Mouse (Mus musculus) hindbrain, embryonic 12.5 days (tissue): ENCODE data around the gene Nek9. TPM values are rescaled to one million over a fixed set of nuclear protein-coding genes. Genes with fewer than 3 reads are reported as not detected.
A peak's percentile ranks its signal among the peaks of the same experiment; 100 is the strongest.
"Not testable (repeated sequence)": the region's sequence is repeated elsewhere in the genome, so short reads cannot be mapped to it uniquely, and the experiment has no call there.

Experiments
- ATAC-seq: fragments of 200-750 bp; cut with Nextera tagmentation; 2 replicates; pipeline ENCODE4 v1.8.0; 2017; ENCODE audit warnings: moderate TSS enrichment; ENCODE audit not compliant: low FRiP score
- H3K27ac ChIP-seq: fragments of 300-500 bp; sonication (generic); 2 replicates; pipeline ENCODE4 v1.5.1; 2016; ENCODE audit warnings: mild to moderate bottlenecking
- H3K27me3 ChIP-seq: fragments of 300-500 bp; sonication (generic); 2 replicates; pipeline ENCODE4 v1.6.1; 2016; ENCODE audit warnings: mild to moderate bottlenecking
- H3K36me3 ChIP-seq: fragments of 300-500 bp; sonication (generic); 2 replicates; pipeline ENCODE4 v1.6.1; 2016; ENCODE audit warnings: mild to moderate bottlenecking
- H3K4me1 ChIP-seq: fragments of 300-500 bp; sonication (generic); 2 replicates; pipeline ENCODE4 v1.6.1; 2016
- H3K4me2 ChIP-seq: fragments of 300-500 bp; sonication (generic); replicated peaks from 2 replicates; pipeline ENCODE4 v1.6.1; 2016; ENCODE audit warnings: mild to moderate bottlenecking
- H3K4me3 ChIP-seq: fragments of 300-500 bp; sonication (generic); 2 replicates; pipeline ENCODE4 v1.5.1; 2016; ENCODE audit warnings: mild to moderate bottlenecking
- H3K9ac ChIP-seq: fragments of 300-500 bp; sonication (generic); 2 replicates; pipeline ENCODE4 v1.6.1; 2016; ENCODE audit warnings: mild to moderate bottlenecking, moderate library complexity
- H3K9me3 ChIP-seq: fragments of 300-500 bp; sonication (generic); replicated peaks from 2 replicates; pipeline ENCODE4 v1.6.1; 2016; ENCODE audit warnings: mild to moderate bottlenecking
- WGBS: fragments of 180-500 bp; shearing (Covaris S2); methylation state at CpG from one replicate; pipeline ENCODE4 v1.1.7; 2016; 5-methylcytosine and 5-hydroxymethylcytosine counted together
- polyA plus RNA-seq: library from polyadenylated mRNA; unstranded; fragments of >200 nt; fragmentation: Nextera tagmentation; extraction: Ambion mirVana; gene quantifications from 2 replicates; pipeline ENCODE4 v1.2.1, GENCODE M21; 2016

Gene Nek9
- polyA plus RNA-seq, 1 experiment from 2014 or later: 26.7 TPM

- Histone ChIP-seq H3K4me2 (no peak overlapping the region), H3K27ac (no peak overlapping the region), H3K36me3 (no peaks in the 10 kb centered on the region), H3K9me3 (no peaks in the 10 kb centered on the region), H3K27me3 (0 out of 2 replicates have a peak, but pooled peaks cover 8% of the 10 kb centered on the region), H3K9ac (no peak overlapping the region), H3K4me3 (no peak overlapping the region), H3K4me1 (peaks cover 8% of the 10 kb centered on the region)
- WGBS: 86% methylated on average over 4 of the region's 4 CpGs
- no peak for ATAC-seq
These were observed 54.2 kb downstream of the Nek9 start for GRCm38 (mm10) chr12:85284996-85285395.

GRCm38 (mm10) chr12:85284331-85284730 lies 54.8 kb downstream of the Nek9 start:
- ATAC-seq: no peak
- Histone ChIP-seq H3K9me3 (no peaks in the 10 kb centered on the region), H3K4me1 (peaks cover 12% of the 10 kb centered on the region), H3K36me3 (no peaks in the 10 kb centered on the region), H3K27ac (no peak overlapping the region), H3K9ac (no peak overlapping the region), H3K4me3 (no peak overlapping the region), H3K4me2 (no peak overlapping the region), H3K27me3 (0 out of 2 replicates have a peak, but pooled peaks cover 5% of the 10 kb centered on the region)
- WGBS: 66% methylated on average over 8 of the region's 8 CpGs

GRCm38 (mm10) chr12:85281756-85282155 lies 57.4 kb downstream of the Nek9 start:
- not testable (repeated sequence) for H3K27me3 ChIP-seq, H3K27ac ChIP-seq, H3K4me3 ChIP-seq, ATAC-seq, H3K4me2 ChIP-seq, H3K4me1 ChIP-seq, H3K9ac ChIP-seq, H3K36me3 ChIP-seq, H3K9me3 ChIP-seq
- 87% methylated on average over 1 of the region's 4 CpGs for WGBS

- no peak overlapping the region for H3K9ac ChIP-seq
- no peaks in the 10 kb centered on the region for H3K9me3 ChIP-seq
- 0 out of 2 replicates have a peak, but pooled peaks cover 4% of the 10 kb centered on the region for H3K36me3 ChIP-seq
- peak overlapping the region; percentile 93 for H3K4me2 ChIP-seq
- 65% methylated on average over 12 of the region's 12 CpGs for WGBS
- H3K4me3 ChIP-seq: peak overlapping the region; percentile 76
- no peak for ATAC-seq
- H3K27ac ChIP-seq: no peak overlapping the region
- H3K4me1 ChIP-seq: peaks cover 6% of the 10 kb centered on the region
- no peaks in the 10 kb centered on the region for H3K27me3 ChIP-seq
These were observed 58.1 kb downstream of the Nek9 start for GRCm38 (mm10) chr12:85280845-85281651.

- Histone ChIP-seq H3K9me3 (no peaks in the 10 kb centered on the region), H3K4me2 (peak overlapping the region; percentile 93), H3K4me3 (peak overlapping the region; percentile 76), H3K27me3 (no peaks in the 10 kb centered on the region), H3K27ac (peak overlapping the region; percentile 81), H3K4me1 (peaks cover 6% of the 10 kb centered on the region), H3K9ac (peak overlapping the region; percentile 85), H3K36me3 (0 out of 2 replicates have a peak, but pooled peaks cover 4% of the 10 kb centered on the region)
- ATAC-seq: peak; percentile 96
- WGBS: 0% methylated on average over 31 of the region's 31 CpGs
These were observed 58.9 kb downstream of the Nek9 start for GRCm38 (mm10) chr12:85280105-85280844.

GRCm38 (mm10) chr12:85279396-85280080 lies 59.6 kb downstream of the Nek9 start:
- ATAC-seq: peak; percentile 59
- WGBS: 6% methylated on average over 10 of the region's 10 CpGs
- no peaks in the 10 kb centered on the region for H3K27me3 ChIP-seq

GRCm38 (mm10) chr12:85278919-85279318 lies 60.2 kb downstream of the Nek9 start:
- H3K4me1 ChIP-seq: peaks cover 6% of the 10 kb centered on the region
- H3K4me3 ChIP-seq: no peak overlapping the region
- H3K4me2 ChIP-seq: no peak overlapping the region
- WGBS: 95% methylated on average over 10 of the region's 10 CpGs
- H3K9me3 ChIP-seq: no peaks in the 10 kb centered on the region
- ATAC-seq: no peak
- no peak overlapping the region for H3K9ac ChIP-seq
- no peaks in the 10 kb centered on the region for H3K27me3 ChIP-seq
- H3K36me3 ChIP-seq: 0 out of 2 replicates have a peak, but pooled peaks cover 4% of the 10 kb centered on the region
- no peak overlapping the region for H3K27ac ChIP-seq

More at GRCm38 (mm10) chr12:85279396-85280080, 59.6 kb downstream of the Nek9 start:
- Histone ChIP-seq H3K36me3 (0 out of 2 replicates have a peak, but pooled peaks cover 4% of the 10 kb centered on the region), H3K4me1 (peaks cover 6% of the 10 kb centered on the region), H3K27ac (peak overlapping the region; percentile 81), H3K4me2 (peak overlapping the region; percentile 93), H3K9me3 (no peaks in the 10 kb centered on the region), H3K4me3 (peak overlapping the region; percentile 76), H3K9ac (peak overlapping the region; percentile 85)

- no peak overlapping the region for H3K4me3 ChIP-seq
- no peak overlapping the region for H3K9ac ChIP-seq
- H3K27ac ChIP-seq: no peak overlapping the region
- H3K4me1 ChIP-seq: peaks cover 6% of the 10 kb centered on the region
- no peak for ATAC-seq
- H3K9me3 ChIP-seq: no peaks in the 10 kb centered on the region
- no peak overlapping the region for H3K4me2 ChIP-seq
- WGBS: 63% methylated on average over 5 of the region's 5 CpGs
- no peaks in the 10 kb centered on the region for H3K27me3 ChIP-seq
- 0 out of 2 replicates have a peak, but pooled peaks cover 4% of the 10 kb centered on the region for H3K36me3 ChIP-seq
These were observed 62.9 kb downstream of the Nek9 start for GRCm38 (mm10) chr12:85276273-85276672.

- Histone ChIP-seq H3K4me3 (no peak overlapping the region), H3K27me3 (no peaks in the 10 kb centered on the region), H3K9me3 (no peaks in the 10 kb centered on the region), H3K4me1 (peaks cover 3% of the 10 kb centered on the region; the same call in 1 of the 2 replicates), H3K4me2 (no peak overlapping the region), H3K9ac (no peak overlapping the region), H3K36me3 (0 out of 2 replicates have a peak, but pooled peaks cover 4% of the 10 kb centered on the region), H3K27ac (no peak overlapping the region)
- ATAC-seq: no peak
- 68% methylated on average over 10 of the region's 10 CpGs for WGBS
These were observed 65.7 kb downstream of the Nek9 start for GRCm38 (mm10) chr12:85273508-85273907.

- no peaks in the 10 kb centered on the region; the same call in 1 of the 2 replicates for H3K36me3 ChIP-seq
- ATAC-seq: no peak
- H3K27ac ChIP-seq: no peak overlapping the region
- H3K4me3 ChIP-seq: no peak overlapping the region
- no peak overlapping the region for H3K4me2 ChIP-seq
- peaks cover 3% of the 10 kb centered on the region; the same call in 1 of the 2 replicates for H3K4me1 ChIP-seq
- no peaks in the 10 kb centered on the region for H3K9me3 ChIP-seq
- no peaks in the 10 kb centered on the region for H3K27me3 ChIP-seq
- H3K9ac ChIP-seq: no peak overlapping the region
- 71% methylated on average over 4 of the region's 4 CpGs for WGBS
These were observed 67.3 kb downstream of the Nek9 start for GRCm38 (mm10) chr12:85271843-85272206.

GRCm38 (mm10) chr12:85271132-85271842 lies 67.9 kb downstream of the Nek9 start:
- WGBS: 79% methylated on average over 7 of the region's 7 CpGs
- Histone ChIP-seq H3K9me3 (no peaks in the 10 kb centered on the region), H3K36me3 (no peaks in the 10 kb centered on the region; the same call in 1 of the 2 replicates), H3K27me3 (no peaks in the 10 kb centered on the region), H3K4me1 (peaks cover 3% of the 10 kb centered on the region; the same call in 1 of the 2 replicates), H3K27ac (no peak overlapping the region), H3K9ac (no peak overlapping the region), H3K4me2 (no peak overlapping the region), H3K4me3 (no peak overlapping the region)
- ATAC-seq: no peak
